Mouse (Mus musculus) hematopoietic stem cell, adult 5-6 weeks (primary cell): Measurements from ENCODE around the gene Nr1h4. TPM values are rescaled to one million over a fixed set of nuclear protein-coding genes. Genes with fewer than 3 reads are reported as not detected.

Source experiments
- ATAC-seq, 2 experiments: fragments of 125-278 bp in 1 of 2; replicated peaks in 1 of 2; 2 replicates each; pipeline ENCODE4 v1.8.0; 2016 to 2017; ENCODE audit warnings: inconsistent platforms in 2 of 2, mild to moderate bottlenecking in 2 of 2, moderate number of reproducible peaks in 2 of 2, low read depth in 1 of 2, moderate TSS enrichment in 1 of 2; ENCODE audit not compliant: low FRiP score in 2 of 2, poor library complexity in 2 of 2, severe bottlenecking in 2 of 2, insufficient read depth in 1 of 2, low TSS enrichment in 1 of 2
- total RNA-seq: library from RNA; stranded (forward); fragments of 172-1452, 232-1000 nt; gene quantifications from 2 replicates; pipeline ENCODE4 v1.2.3, GENCODE M21; 2017

The Nr1h4 gene
- total RNA-seq, 1 experiment from 2014 or later, result not detected

DNA sequence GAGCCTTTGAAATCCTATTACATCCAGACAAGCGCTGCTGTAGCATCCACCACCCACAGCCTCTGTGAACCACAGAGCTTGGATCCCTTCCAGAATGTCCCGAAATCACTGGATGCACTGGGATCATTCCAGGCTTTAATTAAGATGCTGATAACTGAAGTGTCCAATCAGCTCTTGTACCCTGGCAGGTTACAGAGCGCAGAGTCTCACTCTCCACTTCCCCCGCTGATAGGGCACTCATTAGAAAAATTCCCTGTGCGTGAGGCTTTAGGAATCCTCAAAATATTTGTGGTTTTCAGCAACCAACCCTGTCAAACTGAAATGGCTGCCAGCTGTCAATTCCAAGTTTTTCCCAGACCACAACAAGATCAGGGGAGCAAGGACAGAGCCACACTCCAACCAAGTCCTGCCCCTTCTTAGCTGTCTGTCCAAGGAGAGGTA is 2.2 kb downstream of the Nr1h4 start:
- no peak for ATAC-seq

DNA sequence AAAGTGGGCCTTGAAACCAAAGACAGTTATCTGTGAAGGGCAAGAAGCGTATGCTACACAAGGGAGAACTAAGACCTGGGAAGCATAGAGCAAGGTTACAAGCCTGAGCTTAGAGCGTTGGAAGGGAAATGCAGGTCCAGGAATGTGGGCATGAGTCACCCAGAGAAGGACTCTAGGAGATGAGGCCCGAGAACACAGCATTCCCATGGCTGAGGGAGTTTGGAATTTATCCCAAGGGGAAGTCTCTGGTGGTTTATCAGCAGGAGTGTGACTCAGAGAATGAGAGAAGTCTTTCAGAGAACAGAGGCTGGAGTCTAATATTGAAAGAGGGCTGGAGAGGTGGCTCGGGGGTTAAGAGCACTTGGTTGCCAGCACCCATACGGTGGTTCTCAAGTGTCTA is 6.3 kb downstream of the Nr1h4 start:
- ATAC-seq, result no peak

DNA sequence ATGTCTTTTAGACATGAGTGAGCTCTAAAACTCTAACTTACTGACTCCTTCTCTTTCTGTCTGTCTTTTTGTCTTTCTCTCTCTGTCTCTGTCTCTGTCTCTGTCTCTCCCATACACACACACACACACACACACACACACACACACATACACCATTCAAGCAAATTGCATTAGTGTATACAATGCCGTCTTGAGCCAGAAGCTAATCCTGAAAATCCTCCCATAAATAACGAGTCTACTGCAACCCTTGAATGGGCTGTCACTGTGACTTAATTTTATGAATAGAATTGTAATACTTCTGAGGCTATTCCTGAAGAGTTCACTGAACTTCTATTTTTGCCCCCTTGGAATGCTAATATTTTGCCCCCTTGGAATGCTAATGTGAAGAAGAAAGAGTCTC is 7.6 kb downstream of the Nr1h4 start:
- no peak for ATAC-seq

DNA sequence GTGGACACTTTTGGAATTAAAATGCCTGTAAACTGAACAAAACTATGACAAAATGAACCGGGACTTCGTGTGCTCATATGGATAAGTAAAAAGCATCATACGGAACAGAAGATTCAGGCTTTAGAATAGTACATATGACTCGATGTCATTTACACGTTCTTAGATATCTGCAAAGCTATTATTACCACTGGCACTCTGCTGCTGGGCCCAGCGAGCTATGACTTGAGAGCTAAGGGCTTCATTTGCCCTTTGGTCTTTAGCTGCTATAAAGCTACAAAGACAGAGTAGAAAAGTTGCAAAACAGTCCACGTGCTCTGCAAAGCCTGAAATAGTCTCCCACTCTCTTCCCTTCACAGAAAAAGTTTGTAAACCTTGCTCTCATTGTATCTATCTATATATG is 10.9 kb downstream of the Nr1h4 start:
- ATAC-seq, result no peak

DNA sequence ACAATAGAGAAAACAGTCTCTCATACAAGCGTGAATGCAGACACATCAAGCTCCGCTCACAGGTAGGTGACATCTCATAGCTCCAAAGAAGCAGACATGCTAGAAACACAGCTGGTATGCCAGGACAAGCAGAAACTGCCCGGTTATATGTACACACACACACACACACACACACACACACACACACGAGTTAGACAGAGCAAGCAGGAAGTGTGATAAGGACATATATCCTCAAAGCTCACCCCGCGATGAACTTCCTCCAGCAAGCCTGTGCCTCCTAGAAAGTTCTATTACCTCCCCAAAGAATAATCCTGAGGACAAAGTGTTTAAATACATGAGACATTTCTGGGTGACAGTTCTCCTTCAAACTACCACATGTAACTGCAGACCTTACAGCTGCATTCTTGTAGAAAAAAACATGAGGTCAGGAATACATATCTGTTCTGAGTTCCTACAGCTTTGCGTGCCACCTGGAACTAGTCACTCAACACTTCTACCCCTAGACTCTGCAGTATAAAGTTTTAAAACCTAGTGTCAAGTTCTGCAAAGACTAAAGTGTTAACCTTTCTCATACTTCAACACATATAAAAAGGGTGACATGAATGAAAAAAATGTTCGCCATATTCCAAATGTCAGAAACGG is 11.5 kb downstream of the Nr1h4 start:
- ATAC-seq, result peak; percentile 78

DNA sequence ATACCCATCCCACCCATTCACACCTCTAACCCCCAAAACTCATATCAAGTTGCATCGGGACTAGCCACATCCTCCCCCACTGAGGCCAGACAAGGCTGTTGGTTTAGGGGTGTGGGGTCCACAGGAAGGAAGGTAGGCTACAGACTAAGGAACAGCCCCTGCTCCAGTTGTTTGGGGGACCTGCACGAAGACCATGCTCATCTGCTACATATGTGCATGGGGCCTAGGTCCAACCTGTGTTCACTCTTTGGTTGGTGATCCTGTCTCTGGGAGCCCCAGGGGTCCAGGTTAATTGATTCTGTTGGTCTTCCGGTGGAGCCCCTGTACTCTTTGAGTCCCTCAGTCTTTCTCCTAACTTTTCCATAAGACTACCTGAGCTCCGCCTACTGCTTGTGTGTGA is 13.0 kb downstream of the Nr1h4 start:
- no peak for ATAC-seq

DNA sequence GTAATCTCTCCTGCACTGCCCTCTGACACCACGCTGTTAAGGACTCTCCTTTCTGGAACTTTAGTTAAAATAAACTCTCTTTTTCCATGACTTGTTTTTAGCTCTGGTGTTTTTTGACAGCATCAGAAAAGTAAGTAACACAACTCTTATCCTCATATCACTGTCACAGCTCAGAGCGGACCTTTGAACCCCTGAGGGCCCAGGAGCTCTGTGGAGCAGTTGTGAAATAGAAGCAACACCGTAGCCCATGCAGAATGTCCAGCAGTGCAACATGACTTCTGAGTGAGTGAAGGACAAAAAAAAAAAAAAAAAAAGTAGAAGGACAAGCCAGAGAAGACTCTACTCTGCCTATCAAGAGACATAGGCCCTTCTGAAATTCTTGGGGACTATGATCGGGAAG is 14.2 kb downstream of the Nr1h4 start:
- ATAC-seq, result no peak

DNA sequence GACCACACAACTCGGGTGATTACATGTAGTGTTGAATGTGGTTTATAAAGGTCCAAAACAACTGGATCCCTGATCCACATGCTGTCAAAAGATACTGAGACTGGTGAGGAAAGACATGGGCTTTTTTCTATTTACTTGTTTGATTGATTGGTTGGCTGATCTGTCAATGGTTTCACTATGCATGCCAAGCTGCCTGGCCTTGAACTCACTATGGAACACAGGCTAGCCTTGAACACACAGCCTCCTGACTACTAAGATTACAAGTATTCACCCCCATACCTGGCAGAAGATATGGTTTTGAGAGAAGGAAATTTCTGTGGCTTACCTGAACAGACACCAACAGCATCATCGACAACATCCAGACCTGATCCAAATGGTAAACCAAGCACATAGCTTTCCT is 15.0 kb downstream of the Nr1h4 start:
- no peak for ATAC-seq

DNA sequence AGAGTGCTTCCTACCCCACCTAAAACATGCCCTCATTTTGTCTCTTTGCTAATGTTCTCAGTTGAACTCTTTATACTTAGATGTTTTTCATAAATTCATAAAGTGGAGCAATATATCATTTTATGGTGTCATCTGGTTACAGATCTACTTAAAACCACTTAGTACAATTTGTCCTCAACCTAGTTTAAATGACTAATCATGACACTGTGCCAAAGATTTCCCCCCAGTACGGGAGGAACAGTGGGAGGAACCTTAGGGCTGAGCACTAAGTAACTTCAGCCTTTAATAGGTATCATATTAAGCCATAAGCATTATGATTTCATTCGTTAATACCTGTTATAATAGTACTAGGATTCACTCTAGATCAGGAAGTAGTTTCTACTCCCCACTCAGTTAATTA is 17.6 kb downstream of the Nr1h4 start:
- ATAC-seq, result no peak

DNA sequence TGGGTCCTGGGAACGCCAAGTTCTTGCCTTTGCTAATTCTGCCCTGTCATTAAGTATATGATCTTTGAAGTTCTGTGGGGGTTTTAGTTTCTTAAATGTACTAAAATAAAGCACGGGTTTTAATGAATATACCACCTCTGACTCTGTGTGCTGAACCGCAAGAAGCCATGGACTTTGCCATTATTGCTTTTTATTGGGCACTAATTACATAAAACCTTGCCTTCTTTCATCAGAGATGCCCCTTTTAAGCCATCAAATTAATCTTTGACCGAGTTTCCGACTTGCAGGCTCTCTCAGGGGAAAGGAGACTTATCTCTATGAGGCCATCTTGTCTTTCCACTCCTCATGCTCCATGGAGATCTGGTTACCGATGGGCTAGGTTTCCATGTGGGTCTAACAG is 20.8 kb downstream of the Nr1h4 start:
- no peak for ATAC-seq

DNA sequence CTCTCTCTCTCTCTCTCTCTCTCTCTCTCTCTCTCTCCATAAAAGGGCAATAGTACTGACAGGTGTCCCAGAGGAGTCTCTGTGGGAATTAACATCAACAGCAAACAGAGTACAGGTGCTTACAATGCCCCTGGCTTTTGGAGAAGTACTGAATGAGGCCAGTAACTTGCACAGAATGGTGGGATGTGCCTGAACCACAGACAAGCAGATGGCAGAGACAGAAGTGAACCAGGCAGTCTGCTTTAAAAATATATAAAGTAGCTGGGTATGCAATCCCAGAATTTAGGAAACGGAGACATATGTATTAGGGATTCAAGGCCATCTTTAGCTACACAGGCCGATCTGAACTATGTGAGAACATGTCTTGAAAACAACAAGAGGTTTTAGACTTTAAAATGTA is 22.8 kb downstream of the Nr1h4 start:
- ATAC-seq, result no peak

DNA sequence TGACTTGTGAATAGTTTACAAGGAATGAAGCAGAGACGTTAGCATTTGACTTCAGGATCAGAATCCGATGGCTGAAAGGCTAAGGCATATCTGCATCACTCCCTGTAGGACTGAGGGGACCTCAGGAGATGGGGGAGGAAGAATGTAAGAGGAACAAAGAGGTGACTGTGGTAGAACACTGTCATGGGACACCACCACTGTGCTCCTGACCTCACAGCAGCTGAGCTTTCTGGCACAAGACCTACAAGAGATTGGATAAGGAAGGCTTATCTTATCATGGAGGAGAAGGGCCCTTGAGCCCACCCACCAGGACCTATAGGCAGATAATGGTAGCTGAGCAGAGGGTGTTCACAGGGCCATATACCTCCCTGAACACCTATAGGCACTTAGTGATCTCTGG is 24.8 kb downstream of the Nr1h4 start:
- no peak for ATAC-seq

DNA sequence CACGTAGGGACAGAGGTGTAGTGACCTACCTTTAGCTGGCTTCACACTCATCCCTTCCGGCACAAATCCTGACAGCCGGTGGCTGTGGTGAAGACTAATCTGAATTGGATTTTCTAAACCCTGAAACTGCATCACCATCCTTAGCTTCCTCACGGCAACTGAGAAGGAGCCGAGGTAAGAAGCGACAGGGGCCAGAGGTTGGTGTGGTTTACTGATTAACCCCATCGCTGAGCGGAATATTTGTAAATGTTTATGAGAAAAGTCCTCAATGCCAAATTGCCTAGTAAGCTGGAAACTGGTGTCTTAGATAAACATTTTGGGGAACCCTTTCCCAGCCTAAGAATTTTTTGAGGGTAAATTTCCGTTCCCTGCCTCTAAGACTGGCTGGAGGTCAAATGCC is 26.9 kb downstream of the Nr1h4 start:
- ATAC-seq, result no peak

DNA sequence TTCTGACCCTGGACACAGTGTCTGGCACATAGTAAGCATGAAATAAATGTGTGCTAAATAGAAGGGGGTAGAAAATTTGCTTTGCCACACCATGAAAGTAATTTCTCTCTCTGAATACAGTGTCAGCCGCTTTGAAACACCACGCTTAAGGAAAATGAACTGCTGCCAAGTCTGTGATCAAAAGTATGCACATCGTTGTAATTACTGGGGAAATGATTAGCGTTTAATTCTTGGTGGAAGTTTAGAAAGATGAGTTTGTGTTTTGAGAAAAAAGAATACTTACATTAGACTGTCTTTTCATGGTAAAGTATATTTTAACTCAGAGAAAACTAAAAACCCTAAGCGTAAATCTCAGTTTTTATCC is 27.8 kb downstream of the Nr1h4 start:
- no peak for ATAC-seq

DNA sequence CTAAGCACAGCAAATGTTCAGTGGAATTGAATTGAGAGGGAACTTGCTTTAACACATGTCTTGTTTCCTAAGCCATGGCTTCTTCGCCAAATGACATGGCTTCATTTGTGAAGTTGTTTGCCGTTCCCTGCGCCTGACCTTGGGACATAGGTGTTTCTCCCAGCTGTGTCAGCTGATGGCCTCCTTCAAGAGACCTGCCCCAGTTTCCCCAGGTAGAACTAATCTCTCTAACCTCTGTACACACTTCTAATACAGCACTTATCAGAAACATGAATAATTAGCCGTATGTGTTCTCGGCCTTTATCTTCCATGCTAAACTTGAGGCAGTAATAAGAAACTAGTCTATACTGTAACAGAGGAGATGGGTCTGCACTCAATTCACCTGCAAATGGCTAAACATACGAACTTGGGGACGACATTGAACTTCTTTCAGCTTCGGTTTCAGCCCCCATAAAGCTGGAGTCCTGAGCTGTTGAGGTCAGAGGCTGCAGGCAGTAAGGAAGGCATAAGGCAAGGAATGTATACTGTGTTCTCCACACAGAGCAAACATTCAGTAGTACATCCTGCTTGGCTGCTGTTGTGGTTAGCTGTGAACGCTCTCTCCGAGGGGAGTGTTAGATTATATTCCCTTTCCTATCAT is 28.3 kb downstream of the Nr1h4 start:
- ATAC-seq, result no peak

DNA sequence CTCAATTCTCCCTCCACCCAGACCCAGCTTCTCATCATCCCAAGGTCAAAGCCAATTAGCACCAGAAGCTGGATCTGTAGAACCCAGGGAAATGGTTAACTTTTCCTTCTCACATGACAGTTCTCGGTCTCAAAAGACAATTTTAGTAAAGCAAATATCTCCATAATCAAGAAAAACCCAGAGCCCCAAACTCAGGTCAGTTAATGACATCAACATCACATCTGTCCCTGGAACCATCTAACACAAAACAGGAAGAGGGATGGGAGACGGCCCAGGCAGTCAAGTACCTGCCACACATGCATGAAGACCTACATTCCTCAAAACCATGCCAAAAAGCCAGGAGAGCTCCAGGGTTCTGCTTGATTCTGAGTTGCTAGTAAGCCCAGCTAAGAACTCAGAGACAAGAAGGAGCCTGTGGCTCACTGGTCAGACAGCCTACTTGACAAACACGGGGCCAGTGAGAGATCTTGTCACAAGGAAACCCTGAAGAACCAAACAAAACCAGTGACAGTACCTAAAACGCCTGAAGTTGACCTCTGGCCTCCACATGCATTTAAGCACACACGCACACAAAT is 30.3 kb downstream of the Nr1h4 start:
- no peak for ATAC-seq

DNA sequence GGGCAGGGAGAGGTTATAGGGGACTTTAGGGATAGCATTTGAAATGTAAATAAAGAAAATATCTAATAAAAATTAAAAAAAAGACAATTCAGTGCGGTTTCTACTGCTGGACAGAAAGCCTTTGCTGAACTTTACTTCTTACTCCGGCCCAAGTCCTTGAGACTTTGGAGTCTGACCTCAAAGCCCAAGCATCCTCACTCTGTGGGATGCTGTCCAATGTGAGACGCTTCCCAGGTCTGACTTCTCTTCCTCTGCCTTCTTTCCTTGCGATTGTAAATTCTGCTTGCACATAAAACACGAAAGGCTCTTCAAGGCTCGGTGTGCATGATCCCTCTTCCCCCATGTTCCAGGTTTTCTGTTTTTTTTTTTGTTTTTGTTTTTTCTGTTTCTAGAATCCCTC is 31.5 kb downstream of the Nr1h4 start:
- ATAC-seq, result no peak

DNA sequence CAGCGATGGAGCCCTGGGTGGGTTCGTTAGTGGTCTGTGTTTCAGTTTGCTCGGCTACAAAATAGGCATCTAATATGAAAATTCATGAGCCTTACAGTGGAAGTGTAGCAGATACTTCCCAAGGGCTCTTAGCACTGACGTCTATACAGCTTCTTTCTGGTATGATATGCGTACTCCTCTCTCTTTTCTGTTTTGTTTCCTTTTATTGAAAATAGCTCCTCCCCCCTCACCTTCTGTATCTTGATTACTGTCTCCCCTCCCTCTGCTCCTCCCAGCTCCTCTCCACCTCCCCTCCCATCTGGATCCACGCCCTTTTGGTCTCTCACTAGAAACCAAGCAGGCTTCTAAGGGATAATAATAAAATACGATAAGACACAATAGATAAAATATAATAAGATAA is 37.8 kb downstream of the Nr1h4 start:
- no peak for ATAC-seq

DNA sequence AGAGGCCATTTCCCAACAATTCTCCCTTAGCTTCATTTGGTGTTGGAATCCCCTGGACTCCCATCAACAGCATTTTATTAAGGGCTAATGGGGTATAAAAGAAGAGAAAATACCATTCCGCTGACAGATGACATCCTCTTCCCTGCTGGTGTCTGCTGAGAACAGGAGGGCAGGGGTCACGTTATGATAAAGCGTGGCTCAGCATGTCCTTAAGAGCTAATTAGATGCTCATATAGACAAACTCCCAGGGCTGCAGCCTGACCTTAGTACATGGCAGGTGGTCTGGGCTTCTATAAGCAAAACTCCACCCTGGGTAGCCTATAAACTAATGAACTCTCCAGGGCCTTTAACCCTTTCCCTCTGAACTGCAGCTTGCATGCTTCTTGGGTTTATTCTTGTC is 42.1 kb downstream of the Nr1h4 start:
- no peak for ATAC-seq
